Mouse (Mus musculus): ENCODE measurements around the gene Itpr2.

GRCm38 (mm10) chr6:146125621-146126020, 376.4 kb downstream of the Itpr2 start:
- no peak for TF ChIP-seq CTCF (IDR thresholded peaks at IDR 0.05; ENCODE audit: low read depth)
- no peak for TF ChIP-seq EP300 (optimal IDR thresholded peaks at IDR 0.05)

Data from stomach, postnatal 0 days (tissue).